Mouse (Mus musculus): Measurements from ENCODE around the gene Pcsk2.
A peak's percentile ranks its signal among the peaks of the same experiment; 100 is the strongest.

The Pcsk2 gene

GRCm38 (mm10) chr2:143739475-143740226 lies 193.7 kb downstream of the Pcsk2 start:
- DNase-seq, result no peak

GRCm38 (mm10) chr2:143742436-143742835 lies 196.5 kb downstream of the Pcsk2 start:
- DNase-seq, result no peak

DNA sequence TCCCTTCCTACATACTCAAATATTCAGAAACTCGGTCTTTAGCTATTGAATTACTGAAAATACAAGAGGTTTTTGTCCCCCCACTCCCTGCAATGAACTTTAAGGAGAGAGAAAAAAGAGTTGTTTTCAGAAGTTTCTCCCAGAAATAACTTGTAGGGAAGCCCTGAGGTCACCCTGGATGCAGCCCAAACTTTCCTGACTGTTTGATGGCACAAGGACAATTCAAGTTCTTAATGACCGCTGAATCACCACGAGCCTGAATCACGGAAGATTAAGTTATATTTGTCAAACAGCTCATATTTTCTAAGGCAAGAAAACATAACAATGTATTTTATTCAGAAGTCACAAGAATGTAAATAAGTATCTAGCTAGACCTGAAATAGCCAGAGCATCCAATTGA lies 197.1 kb downstream of the Pcsk2 start:
- DNase-seq, result no peak

DNA sequence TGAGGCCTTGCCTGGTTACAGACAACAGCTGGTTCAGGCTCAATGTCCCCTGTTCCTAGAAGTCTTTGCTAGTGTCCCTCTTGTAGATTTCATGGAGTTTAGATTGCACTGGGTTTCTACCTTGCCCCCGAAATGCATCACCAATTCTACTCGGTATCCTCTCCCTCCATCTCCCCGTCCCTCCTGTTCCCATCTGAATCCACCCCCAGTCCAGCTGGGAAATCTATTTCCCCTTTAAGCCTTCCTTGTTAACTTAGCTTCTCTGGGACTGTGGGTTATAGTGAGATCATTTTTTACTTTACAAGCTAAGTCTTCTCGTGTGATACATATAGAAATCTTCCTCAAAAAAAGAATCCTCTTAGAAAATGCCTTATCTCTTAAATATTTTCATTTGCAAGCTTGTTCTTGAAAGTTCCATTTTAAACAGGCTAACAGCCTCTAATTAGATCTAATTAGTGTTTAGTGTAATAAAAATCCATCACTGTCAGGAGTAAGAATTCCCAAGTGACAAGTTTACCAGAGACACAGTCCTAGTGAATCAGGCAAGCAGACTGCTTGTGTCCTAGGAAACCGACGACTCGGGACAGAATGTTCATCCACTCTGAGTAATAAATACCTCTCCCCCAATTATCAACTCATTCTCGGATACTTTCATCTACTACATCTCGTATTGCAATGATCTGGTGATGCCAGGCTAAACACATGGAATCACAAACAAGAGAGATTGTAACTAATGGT lies 206.3 kb downstream of the Pcsk2 start:
- DNase-seq, result no peak

DNA sequence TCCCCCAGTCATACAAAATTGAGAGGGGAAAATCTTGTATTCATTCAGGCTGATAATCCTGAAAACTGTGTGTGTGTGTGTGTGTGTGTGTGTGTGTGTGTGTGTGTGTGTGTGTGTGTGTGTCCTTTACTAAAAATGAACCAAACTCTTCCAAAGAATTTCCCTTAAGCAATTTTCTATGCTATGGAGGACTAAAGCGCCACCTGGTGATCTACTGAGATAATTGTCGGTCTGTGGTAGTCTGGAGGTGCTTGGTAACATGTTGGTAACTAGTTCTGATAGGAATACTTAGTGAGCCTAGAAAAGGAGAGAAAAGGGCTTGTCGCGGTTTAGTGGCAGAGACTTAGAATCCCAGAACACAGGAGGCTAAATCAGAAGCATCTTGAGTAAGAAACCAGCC lies 230.5 kb downstream of the Pcsk2 start:
- no peak for DNase-seq

- no peak for DNase-seq
Measured at GRCm38 (mm10) chr2:143780310-143780709, 234.4 kb downstream of the Pcsk2 start.

GRCm38 (mm10) chr2:143789911-143790310 lies 244.0 kb downstream of the Pcsk2 start:
- no peak for DNase-seq

DNA sequence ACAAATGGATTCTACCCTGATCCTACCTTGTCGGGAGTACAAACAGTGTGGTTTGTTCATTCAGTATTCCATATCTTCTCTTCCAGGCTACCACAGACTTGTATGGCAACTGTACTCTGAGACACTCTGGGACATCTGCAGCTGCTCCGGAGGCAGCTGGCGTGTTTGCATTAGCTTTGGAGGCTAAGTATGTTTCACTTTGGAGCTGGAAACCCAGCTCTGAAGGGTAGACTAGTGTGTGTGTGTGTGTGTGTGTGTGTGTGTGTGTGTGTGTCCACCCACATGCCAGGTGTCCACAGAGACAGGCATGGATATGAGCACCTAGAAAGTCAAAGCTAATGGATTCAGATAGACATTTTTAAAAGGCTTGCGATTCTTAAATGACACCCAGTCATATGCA lies 249.9 kb downstream of the Pcsk2 start:
- DNase-seq, result no peak

DNA sequence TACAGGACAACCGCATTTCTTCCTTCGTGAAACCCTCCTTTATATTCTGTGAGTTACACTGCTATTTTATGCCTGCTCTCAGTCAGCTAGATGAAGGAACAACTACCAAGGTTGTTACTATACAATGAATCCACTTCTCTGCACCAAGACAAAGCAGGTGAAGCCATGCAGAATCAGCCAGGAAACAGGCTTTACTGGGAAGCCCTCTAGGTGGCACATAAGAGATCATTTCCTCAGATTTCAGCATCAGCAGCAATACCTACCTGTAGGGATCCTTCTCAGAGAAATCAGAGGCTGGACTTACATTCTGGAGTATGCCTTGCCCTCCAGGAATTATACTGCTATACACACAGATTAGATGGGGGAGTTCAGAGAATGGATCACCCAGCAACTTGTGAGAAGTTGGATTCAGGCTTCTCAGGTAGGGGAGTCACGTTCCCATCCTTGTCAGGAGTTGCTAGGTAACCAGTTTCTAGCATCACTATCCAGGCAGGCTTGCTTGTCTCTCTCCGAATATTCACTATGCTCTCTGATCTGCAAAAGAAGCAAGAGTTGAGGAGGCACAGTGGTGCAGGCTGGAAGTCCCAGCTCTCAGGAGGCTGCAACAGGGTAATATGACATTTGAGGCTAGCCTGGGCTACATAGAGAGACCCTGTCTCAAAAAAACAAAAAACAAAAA lies 250.5 kb downstream of the Pcsk2 start:
- no peak for DNase-seq

DNA sequence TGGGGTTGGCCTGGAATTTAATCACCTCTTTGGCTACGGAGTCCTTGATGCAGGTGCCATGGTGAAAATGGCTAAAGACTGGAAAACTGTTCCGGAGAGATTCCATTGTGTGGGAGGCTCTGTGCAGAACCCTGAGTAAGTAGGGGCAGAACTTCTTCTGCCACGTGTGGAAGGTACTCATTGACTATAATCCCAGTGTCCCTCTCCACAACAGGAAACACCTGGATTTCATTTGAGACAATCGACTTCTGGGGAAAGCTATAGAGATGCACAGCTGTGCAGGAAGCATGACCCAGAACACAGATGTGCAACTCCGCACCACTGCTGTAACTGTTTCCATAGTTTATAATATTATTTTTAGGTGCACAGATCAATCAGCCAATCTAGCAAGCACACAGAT lies 255.1 kb downstream of the Pcsk2 start:
- DNase-seq, result no peak

DNA sequence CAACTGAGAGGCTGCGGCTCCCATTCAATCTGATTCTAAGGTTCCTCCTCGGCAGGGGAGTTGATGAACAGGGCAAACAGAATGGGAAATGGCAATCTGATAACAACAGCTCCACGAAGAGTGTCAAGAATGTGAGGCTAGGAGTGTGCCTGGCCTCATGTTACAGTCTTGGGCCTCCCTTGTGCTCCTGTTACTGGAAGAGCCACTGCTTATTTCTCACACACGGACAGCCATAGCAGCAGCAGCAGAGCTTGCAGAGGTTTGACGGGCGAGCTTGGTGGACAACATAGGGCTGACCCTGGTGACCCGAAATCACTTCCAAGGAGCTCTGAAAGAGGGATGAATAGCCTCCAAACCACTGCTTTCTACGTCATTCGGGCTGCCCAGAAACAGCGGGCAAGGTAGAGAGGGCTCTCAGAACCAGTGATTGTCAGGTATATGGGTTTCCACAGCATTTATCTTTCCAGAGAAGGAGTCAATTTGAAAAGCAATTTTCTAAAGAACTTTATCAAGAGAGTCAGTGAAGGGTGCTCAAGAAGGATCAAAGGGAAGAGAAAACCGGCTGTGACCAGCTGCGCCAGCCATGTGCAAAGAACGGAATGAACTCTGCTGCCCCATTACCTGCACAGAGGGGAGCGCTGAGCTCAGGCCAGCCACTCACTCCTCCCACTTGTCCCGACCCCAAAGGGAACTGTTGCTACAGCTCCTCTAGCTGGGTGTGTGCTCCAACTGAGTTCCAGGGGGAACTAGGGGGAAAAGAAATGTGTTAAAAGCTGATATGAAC lies 260.4 kb downstream of the Pcsk2 start:
- DNase-seq, result peak; percentile 20

GRCm38 (mm10) chr2:143806924-143807664 lies 261.1 kb downstream of the Pcsk2 start:
- DNase-seq, result no peak

DNA sequence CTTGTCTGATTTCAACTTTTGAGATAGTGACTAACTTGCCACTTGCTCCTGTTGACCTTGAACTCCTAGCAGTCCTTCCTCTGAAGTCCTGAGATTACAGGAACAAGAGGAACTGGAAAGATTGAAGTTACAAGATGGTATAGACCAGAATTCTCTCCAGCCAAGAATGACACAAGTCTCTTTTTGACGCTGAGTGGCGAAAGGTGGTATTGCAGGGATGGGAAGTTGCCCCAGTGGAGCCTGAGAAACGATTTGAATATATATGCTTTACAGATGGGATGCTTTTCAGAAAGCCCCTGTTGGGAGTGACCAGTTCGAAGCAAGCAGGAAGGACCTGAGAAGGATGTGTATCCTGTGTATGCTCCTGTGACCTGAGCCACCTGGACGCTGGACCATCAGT lies 262.8 kb downstream of the Pcsk2 start:
- no peak for DNase-seq

DNA sequence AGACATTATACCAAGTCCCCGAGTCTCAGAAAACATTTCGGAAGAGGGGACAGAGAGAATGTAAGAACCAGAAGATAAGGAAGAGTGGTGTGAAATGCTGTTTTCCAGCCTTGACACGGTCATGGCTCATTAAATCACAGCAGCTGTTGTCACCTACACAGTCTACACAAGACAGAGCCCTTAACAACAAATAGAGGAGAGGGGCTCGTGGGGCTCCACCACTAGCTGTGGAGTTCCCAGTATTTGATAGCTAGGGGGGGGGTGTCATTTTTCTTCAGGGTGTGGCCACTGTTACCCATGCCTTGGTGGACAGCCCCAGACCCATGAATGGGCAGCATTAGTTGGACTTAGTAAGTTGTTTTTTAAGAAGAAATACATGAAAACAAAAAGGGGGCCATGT lies 266.3 kb downstream of the Pcsk2 start:
- DNase-seq, result no peak

DNA sequence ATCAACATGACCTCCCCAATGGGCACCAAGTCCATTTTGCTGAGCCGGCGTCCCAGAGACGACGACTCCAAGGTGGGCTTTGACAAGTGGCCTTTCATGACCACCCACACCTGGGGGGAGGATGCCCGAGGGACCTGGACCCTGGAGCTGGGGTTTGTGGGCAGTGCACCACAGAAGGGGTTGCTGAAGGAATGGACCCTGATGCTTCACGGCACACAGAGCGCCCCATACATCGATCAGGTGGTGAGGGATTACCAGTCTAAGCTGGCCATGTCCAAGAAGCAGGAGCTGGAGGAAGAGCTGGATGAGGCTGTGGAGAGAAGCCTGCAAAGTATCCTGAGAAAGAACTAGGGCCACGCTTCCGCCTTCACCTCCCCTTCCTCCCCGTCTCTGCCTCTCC lies 267.5 kb downstream of the Pcsk2 start:
- no peak for DNase-seq

DNA sequence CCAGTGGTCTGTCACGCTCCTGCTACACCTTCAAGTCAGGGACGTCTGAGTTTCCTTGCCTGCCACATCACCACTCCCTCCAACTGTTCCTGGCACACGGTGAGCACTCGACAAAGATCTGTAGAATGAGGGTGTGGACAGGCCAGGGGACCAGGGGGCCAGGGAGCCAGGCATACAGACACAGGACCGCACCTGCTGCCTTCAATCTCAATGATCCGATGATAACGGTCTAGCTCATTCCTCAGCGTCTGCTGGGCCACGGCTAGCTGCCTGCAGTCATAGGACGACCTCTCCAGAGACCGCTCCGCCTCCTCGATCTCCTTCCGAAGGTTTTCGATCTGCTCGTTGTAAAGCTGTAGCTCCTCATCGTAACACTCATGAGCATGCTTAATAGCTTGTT lies 285.7 kb downstream of the Pcsk2 start:
- DNase-seq, result no peak

- DNase-seq, result no peak
Measured at GRCm38 (mm10) chr2:143832721-143833120, 286.8 kb downstream of the Pcsk2 start.

DNA sequence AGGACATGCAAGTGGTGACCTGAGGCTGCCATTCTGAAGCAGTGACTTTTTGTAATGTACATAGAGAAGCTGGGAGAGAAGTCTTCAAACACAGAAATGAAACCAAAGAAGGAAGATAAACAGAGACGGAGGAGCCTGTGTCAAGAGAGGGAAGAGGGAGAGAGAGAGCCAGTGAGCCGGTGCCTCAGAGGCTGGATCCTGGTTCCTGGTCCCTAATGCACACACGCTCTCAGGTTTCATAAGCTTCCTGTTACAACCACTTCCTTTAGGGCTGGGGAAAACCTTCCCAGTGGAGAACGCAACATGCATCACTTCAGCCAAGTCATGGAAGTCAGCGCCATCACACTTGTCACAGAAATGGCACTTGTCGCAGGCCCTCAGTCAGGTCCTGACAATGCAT lies 288.1 kb downstream of the Pcsk2 start:
- DNase-seq, result no peak

GRCm38 (mm10) chr2:143835820-143836219 lies 289.9 kb downstream of the Pcsk2 start:
- no peak for DNase-seq

- DNase-seq, result peak; percentile 81
Measured at GRCm38 (mm10) chr2:143837291-143837701, 291.3 kb downstream of the Pcsk2 start.

DNA sequence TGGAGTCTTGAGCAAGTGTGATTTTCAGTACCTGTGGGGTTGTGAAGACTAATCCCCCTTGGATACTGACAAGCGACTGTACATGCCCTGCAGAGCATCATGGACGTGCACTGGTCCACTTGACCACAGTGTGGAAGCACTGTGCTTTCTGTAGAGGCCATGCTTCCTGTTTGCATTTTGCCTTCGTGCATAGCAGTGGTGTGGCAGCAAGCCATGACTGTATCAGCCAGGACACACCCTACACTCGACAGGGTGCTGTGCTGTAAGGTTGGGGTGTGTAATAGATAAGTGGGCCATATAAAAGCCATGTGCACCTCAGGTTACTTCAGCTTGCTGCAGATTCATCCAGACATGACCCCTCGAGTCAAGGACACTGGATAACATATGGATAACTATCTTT lies 292.7 kb downstream of the Pcsk2 start:
- DNase-seq, result no peak

- no peak for DNase-seq
Measured at GRCm38 (mm10) chr2:143839458-143839857, 293.5 kb downstream of the Pcsk2 start.
